Mouse (Mus musculus): ENCODE measurements around the gene Pcgf3. TPM values are rescaled to one million over a fixed set of nuclear protein-coding genes. Genes with fewer than 3 reads are reported as not detected.

The Pcgf3 gene
- total RNA-seq (2021) (10 to 100 TPM; 31.8 to 50.9 TPM), polyA plus RNA-seq (2012; rRNA removed) (5.2 and 8.4 TPM in 2 replicates)
- long read RNA-seq, full-length matches to known transcripts: 7 of 10 reads
- long read RNA-seq, partial matches to known transcripts: 1 of 10 reads
- long read RNA-seq, other reads (novel, unspliced or antisense): 2 of 10 reads

DNA sequence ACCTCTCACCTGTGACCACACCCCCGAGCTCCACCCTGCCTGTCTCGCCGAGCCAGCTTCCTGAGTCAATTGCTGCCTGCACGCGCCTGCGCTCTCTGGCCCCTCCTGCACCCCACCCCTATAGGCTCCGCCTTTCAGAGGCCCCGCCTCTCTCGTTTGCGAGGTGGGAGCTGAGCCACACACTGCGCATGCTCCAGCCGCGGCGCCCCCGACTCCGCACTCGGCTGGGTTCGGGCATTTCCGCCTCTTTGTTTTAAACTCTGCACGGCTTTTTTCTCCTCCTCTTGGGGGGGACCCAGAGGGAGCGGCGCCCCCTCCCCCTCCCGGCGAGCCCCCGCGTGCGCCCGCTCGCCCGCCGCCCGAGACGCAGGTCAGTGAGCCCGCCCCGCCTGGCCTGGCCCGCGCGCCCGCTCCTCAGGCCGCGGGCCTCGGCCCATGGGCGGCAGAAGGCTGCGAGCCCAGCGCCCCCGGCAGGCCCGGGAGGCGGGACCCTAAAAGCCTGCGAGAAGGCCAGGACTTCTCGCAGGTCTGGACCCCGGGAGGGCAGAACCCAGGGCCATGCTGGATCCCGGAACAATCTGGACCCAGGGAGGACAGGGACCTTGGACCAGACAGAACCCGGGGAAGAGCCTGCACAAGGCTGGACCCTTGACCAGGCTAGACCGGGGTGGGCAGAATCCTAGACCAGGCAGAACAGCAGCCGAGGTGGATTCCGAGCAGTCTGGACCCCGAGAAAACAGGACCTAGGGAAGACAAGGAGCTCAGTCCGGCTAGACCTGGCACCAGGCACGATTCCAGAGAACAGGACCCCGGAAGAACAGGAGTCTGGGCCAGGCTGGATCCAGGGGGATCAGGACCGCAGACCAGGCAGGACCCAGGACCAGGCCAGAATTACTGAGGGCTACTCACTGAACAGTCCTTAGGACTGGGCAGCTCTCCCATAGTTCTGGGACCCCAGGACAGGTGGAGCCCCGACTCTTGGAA is at the start of gene Pcgf3:
Gene Pcgf3, plus strand, starts transcription at position 151 of the 984 bp plus-strand sequence.
- DNase-seq: peak; percentile 98

DNA sequence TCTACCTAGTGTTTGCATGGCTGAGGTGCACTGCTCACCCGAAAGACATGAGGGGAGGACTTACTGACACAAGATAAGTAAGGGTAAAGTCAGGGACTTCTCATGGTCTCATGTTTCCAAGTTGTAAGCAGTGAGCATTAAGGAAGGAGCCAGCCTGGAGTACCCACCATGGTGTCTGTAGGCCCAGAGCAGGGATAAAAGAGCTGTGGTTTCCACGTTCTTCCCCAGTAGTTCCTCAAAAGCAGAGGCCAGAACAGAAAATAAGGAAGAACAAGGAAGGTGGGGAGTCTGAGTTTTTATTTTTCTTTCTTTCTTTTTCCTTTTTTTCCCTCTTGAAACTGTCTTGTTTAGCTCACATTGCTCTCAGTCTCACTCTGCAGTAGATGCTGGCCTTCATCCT is 46.3 kb upstream of the Pcgf3 start:
- DNase-seq: no peak

DNA sequence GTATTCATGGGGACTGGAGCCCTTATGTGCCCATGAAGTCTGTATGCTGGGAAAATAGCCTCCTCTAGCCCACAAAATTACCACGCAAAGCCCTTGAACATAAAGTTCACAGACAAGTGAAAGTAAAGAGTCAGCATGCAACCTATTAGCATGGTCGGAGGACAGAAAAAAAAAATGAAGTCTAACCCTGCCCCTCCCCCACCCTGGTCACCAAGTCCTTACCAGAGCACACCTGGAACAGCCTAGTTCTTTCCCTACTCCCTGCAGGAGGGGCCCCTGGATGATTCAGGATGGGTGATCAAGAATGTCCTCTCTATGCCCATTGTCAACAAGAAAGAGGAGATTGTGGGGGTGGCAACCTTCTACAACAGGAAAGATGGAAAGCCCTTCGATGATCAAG is 38.3 kb upstream of the Pcgf3 start:
- no peak for DNase-seq

- no peak for DNase-seq
Observed at GRCm38 (mm10) chr5:108423427-108423826, 37.6 kb upstream of the Pcgf3 start.

DNA sequence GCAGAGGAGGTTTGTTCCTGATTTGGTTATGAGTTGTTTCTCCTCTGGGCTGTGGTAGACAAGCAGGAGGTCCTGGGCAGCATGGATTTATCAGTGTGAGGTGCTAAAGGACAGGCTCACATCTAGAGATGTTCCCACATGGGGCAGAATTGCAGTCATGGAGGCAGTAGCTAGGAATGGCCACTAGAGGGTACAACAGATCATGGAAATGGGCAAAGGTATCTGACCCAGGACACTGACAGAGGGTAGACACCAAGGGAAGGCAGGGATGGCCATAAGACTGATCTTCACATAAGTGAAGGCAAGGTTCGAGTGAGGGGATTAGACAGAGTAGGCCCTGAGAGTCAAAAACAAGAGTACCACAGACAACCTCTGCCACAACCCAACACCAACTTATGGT is 33.8 kb upstream of the Pcgf3 start:
- DNase-seq: peak; percentile 54

DNA sequence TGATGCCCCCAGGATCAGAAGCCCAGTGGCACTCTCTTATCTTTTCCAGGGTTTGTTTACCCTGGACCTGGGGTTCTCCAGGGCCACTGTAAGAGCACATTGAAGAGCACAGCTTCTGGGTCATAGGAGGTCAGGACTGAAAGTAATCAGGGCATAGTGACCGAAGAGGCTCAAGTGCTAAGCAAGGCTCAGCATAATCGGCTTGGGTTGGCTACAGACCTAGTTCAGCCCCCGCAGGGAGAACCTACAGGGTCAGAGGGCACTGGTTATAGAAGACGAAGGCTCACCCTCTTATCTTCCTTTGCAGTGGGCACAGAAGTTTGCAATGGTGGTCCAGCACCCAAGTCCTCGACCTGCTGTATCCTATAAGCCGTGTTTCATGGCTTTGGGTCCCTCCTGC is 29.8 kb upstream of the Pcgf3 start:
- DNase-seq: no peak

- DNase-seq: peak; percentile 94
Observed at GRCm38 (mm10) chr5:108433804-108434587, 27.0 kb upstream of the Pcgf3 start, which contains the start of gene Atp5k. Atp5k (minus strand) TSS chr5:108434448.

DNA sequence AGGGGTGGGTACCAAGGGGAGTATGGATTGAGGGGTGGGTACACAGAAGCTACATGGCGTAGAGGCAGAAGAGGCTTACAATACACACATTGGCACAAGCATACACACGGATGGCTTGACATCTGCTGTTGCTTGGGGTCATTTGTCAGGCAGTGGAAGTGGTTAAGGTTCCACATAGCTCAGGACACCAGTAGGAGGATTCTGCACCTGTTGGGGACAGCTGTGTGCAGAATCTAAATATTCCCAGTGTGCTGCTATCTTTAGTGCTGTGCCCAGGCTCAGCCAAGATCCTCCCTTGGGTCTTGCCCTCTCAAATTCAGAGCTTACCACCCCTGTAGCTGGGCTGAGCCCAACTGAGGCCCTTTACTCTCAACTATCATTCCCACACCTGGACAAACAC is 24.9 kb upstream of the Pcgf3 start:
- no peak for DNase-seq

GRCm38 (mm10) chr5:108446973-108447372 is 14.1 kb upstream of the Pcgf3 start:
- DNase-seq: no peak

- DNase-seq: no peak
Observed at GRCm38 (mm10) chr5:108447857-108448256, 13.2 kb upstream of the Pcgf3 start.

- DNase-seq: peak; percentile 90
Observed at GRCm38 (mm10) chr5:108448785-108449668, 12.0 kb upstream of the Pcgf3 start, which contains the start of gene Mfsd7a. Mfsd7a (minus strand) TSS chr5:108448891.

- no peak for DNase-seq
Observed at GRCm38 (mm10) chr5:108450837-108451540, 10.0 kb upstream of the Pcgf3 start.

DNA sequence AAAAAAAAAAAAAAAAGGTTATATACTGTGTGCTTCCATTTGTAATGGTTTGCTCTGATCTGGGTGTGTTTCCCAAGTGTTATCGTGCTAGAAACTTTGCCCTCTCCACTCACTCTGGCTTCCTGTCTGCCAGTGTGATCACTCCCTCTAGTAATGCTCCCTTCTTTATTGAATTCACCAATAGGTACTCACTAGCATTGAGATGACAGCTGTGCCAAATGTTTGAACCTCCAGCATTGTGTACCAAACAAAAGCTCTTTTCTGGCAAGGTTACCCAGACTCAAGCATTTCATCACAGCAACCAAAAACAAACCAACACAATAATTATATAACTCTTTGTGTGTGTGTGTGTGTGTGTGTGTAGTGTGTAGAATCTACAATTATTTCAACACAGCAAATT is 9.4 kb upstream of the Pcgf3 start:
- DNase-seq: no peak

DNA sequence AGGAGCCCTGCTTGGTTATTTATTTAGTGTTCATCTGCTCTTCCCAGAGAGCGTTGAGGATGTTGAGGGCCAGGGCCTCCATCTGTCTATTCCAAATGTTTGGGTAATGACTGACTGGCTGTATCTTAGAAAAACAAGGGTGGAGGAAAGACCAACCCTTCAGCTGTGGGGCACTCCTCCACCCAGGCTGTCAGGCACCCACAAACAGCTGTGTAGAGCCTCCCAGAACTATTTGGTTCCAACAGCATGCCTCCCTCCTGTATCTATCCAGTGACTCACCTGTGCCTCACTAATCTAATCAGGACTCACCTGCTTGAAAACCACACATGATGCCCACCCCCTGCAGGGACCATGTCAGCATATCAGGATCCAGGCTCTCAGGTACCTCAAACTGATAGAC is 8.6 kb upstream of the Pcgf3 start:
- no peak for DNase-seq

DNA sequence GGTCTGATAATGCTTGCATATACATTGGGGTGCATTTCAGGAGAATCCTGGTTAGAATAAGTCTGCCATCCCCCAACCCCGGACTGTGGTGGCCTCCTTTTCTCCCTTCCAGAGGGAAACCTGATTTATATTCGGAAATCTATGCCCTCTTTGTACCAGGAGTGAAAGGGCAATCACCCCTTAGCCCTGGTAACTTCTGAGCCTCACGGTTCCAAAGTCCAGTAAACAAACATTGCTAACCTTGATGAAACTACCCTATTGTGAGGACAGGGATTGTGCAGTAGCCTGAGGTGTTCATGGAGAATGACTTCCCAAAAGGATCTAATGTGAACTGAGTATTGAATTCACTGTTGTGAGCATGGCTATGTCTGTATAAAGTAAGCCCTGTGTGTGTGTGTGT is 6.9 kb upstream of the Pcgf3 start:
- no peak for DNase-seq

GRCm38 (mm10) chr5:108458706-108459105 is 2.3 kb upstream of the Pcgf3 start:
- no peak for DNase-seq

GRCm38 (mm10) chr5:108460461-108460860 is 571 bp upstream of the Pcgf3 start:
- DNase-seq: no peak

DNA sequence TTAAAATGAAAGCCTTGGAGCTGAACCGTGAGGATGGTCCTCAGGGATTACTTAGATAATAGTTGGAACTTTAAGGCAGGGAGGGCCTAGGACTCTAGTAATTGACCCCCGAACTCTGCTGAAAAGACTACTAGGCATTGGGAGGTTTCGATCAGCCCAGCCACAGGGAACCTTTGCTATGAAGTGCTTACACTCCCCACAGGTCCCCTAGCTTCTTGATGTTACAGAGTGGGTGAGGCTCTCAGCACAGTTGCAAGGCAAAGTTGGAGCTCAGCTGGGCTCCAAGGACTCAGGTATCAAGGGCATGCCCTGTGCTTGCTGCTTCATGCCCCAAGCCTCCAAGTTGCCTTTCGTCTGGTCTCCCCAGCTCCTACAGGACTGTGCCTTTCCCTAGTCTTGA is 1.4 kb downstream of the Pcgf3 start:
- DNase-seq: no peak

GRCm38 (mm10) chr5:108465131-108465891 is 4.3 kb downstream of the Pcgf3 start:
- DNase-seq: no peak

- no peak for DNase-seq
Observed at GRCm38 (mm10) chr5:108466647-108467046, 5.6 kb downstream of the Pcgf3 start.
